Mouse (Mus musculus) brain, embryonic 14.5 days (tissue): ENCODE results near the gene Ush2a. TPM values are rescaled to one million over a fixed set of nuclear protein-coding genes. Genes with fewer than 3 reads are reported as not detected.

Experiments
- DNase-seq: peaks from one replicate; pipeline ENCODE4 v3.0.0-alpha.2; 2011; ENCODE audit warnings: low read depth
- CTCF ChIP-seq: fragments of 200-500 bp; IDR thresholded peaks from 2 replicates; pipeline ENCODE4 v1.5.1; 2012; ENCODE audit warnings: inconsistent platforms, mild to moderate bottlenecking, moderate library complexity, borderline replicate concordance; ENCODE audit not compliant: insufficient read depth, insufficient read length; ENCODE audit errors: extremely low read depth
- POLR2A ChIP-seq: fragments of 200-500 bp; IDR thresholded peaks from 2 replicates; pipeline ENCODE4 v1.6.1; 2012; ENCODE audit warnings: mild to moderate bottlenecking, inconsistent platforms, borderline replicate concordance; ENCODE audit not compliant: poor library complexity, insufficient read depth, insufficient read length, severe bottlenecking; ENCODE audit errors: extremely low read depth
- polyA plus RNA-seq: library from polyadenylated mRNA; depleted of rRNA; stranded (reverse); fragments of >200 nt; gene quantifications from 2 replicates; pipeline ENCODE4 v1.2.3, GENCODE M21; 2012

Ush2a gene
- polyA plus RNA-seq, 1 experiment = 0.29 TPM

GRCm38 (mm10) chr1:188660882-188661281, 399.1 kb downstream of the Ush2a start:
- DNase-seq = peak; percentile 89
- TF ChIP-seq POLR2A (no peak), CTCF (no peak)

GRCm38 (mm10) chr1:188667460-188667859, 405.6 kb downstream of the Ush2a start:
- no peak for DNase-seq

GRCm38 (mm10) chr1:188668513-188668912, 406.7 kb downstream of the Ush2a start:
- no peak for DNase-seq
- no peak for TF ChIP-seq POLR2A
- TF ChIP-seq CTCF = no peak

More at GRCm38 (mm10) chr1:188667460-188667859, 405.6 kb downstream of the Ush2a start:
- TF ChIP-seq POLR2A (no peak), CTCF (no peak)

- TF ChIP-seq POLR2A (no peak), CTCF (no peak)
- DNase-seq = peak; percentile 34
Observed at GRCm38 (mm10) chr1:188672871-188673270, 411.0 kb downstream of the Ush2a start.

- no peak for TF ChIP-seq POLR2A
- no peak for TF ChIP-seq CTCF
- no peak for DNase-seq
Observed at GRCm38 (mm10) chr1:188674640-188675510, 413.1 kb downstream of the Ush2a start.

- no peak for DNase-seq
- no peak for TF ChIP-seq POLR2A
- no peak for TF ChIP-seq CTCF
Observed at GRCm38 (mm10) chr1:188675511-188675863, 413.7 kb downstream of the Ush2a start.

- no peak for TF ChIP-seq POLR2A
- no peak for TF ChIP-seq CTCF
- DNase-seq = no peak
Observed at GRCm38 (mm10) chr1:188678189-188678588, 416.4 kb downstream of the Ush2a start.

- no peak for TF ChIP-seq POLR2A
- no peak for TF ChIP-seq CTCF
- no peak for DNase-seq
Observed at GRCm38 (mm10) chr1:188686362-188686761, 424.5 kb downstream of the Ush2a start.

GRCm38 (mm10) chr1:188696295-188696694, 434.5 kb downstream of the Ush2a start:
- DNase-seq = no peak
- TF ChIP-seq CTCF = no peak
- no peak for TF ChIP-seq POLR2A

GRCm38 (mm10) chr1:188708176-188708575, 446.4 kb downstream of the Ush2a start:
- DNase-seq = no peak
- TF ChIP-seq CTCF (peak; percentile 21; the same call in 1 of the 2 replicates), POLR2A (no peak)

GRCm38 (mm10) chr1:188708694-188709093, 446.9 kb downstream of the Ush2a start:
- DNase-seq = peak; percentile 35

GRCm38 (mm10) chr1:188714131-188714530, 452.3 kb downstream of the Ush2a start:
- TF ChIP-seq POLR2A (no peak), CTCF (no peak)
- peak; percentile 67 for DNase-seq

More at GRCm38 (mm10) chr1:188708694-188709093, 446.9 kb downstream of the Ush2a start:
- no peak for TF ChIP-seq POLR2A
- no peak for TF ChIP-seq CTCF
